Mouse (Mus musculus): ENCODE results near the gene Cnn3.

Gene Cnn3

DNA sequence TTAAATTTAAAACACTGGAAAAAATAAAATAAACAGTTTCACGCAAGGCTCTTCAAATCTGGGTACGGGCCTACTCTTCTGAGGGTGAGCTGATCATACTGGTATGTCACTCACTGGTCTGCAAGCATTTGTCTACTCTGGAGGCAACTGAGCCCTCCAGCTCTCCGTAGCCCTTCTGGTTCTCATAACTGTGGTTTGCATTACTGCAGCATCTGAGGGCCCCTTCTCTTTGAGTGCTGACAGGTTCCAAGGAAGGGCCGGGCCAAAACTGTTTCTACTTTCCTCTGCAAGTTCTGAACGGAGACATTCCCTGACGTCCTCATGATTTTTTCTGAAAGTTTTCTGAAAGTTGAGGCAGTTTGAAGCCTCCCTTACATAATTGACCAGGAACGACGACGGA, 18.9 kb upstream of the Cnn3 start:
- TF ChIP-seq GATA4 (IDR thresholded peaks at IDR 0.05; ENCODE audit: insufficient replicate concordance, low read length) = no peak

DNA sequence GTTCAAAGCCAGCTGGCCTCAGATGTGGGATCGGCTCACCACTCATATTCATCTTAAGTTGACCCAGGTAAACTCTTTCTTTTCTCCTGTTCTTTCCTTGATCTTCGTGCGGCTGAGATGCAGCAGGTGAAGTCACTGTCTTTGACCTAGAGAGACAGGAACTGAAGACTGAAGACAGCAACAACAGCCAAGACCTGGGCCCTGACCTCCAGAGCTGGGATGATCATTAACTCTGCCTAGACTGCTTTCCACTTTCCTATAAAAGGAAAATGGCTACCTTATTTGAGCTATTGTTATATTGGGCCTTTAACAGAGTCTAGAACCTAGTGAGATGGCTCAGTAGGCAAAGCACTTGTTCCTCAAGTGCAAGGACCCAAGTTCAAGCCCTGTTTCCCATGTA, 17.9 kb upstream of the Cnn3 start:
- TF ChIP-seq GATA4 (IDR thresholded peaks at IDR 0.05; ENCODE audit: insufficient replicate concordance, low read length) = no peak

DNA sequence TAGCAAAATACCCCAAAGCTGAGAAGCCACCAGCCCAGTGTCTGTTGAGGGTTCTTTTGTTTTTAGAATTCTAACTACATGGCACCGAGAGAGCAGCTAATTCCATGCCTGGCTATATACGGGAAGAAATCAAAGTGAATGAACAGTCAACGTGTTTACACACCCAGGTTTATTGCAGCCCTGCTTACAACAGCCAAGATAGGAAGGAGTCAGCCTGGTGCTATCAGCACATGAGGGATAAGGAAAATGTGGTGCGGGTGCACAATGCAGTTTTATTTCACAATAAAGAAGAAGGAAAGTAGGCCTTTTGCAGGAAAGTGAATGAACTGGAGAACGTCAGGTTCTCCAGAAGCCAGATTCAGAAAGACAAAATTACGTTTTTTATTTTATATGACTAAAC, 14.8 kb upstream of the Cnn3 start:
- TF ChIP-seq GATA4 (IDR thresholded peaks at IDR 0.05; ENCODE audit: insufficient replicate concordance, low read length) = no peak

DNA sequence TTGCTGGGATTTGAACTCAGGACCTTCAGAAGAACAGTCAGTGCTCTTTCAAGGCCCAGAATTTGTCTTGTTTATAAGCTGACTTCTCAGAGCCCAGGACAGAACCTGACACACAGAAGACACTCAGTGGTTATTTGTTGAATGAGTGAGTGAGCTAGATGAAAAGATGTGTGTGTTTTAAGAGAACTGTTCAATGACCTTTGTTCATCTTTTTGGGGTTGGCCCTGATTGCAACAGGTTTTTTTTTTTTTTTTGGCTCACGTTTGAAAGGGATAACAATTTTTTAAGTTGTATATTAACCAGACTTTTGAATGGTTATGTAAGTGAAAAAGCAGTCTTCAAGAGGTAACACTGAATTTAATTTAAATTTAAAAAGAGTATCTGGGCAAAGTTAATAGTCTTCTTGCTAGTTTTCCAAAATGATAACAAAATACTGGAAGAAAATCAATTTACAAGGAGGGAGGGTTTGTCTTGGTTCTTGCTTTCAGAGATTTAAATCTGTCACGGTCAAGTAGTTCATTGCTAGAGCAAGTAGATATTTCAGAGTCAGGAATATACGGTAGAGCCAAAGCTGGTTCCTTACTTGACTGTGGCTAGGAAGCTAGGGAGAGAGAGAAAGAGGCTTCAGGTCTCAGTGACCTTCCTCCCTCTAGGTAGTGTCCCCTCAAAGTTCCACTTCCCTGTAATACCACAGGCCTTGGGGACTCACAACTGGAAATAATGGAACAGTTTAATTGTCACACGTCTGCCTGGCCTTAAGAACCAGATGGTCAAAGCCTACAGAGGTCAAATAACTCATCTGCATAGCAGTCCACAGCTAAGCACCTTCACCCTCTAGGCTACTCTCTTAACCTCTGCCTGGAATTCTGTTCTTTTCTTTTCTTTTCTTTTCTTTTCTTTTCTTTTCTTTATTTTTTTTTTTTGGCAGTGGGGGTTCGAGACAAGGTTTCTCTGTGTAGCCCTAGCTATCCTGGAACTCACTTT, 9.8 kb upstream of the Cnn3 start:
- no peak for TF ChIP-seq GATA4 (IDR thresholded peaks at IDR 0.05; ENCODE audit: insufficient replicate concordance, low read length)

DNA sequence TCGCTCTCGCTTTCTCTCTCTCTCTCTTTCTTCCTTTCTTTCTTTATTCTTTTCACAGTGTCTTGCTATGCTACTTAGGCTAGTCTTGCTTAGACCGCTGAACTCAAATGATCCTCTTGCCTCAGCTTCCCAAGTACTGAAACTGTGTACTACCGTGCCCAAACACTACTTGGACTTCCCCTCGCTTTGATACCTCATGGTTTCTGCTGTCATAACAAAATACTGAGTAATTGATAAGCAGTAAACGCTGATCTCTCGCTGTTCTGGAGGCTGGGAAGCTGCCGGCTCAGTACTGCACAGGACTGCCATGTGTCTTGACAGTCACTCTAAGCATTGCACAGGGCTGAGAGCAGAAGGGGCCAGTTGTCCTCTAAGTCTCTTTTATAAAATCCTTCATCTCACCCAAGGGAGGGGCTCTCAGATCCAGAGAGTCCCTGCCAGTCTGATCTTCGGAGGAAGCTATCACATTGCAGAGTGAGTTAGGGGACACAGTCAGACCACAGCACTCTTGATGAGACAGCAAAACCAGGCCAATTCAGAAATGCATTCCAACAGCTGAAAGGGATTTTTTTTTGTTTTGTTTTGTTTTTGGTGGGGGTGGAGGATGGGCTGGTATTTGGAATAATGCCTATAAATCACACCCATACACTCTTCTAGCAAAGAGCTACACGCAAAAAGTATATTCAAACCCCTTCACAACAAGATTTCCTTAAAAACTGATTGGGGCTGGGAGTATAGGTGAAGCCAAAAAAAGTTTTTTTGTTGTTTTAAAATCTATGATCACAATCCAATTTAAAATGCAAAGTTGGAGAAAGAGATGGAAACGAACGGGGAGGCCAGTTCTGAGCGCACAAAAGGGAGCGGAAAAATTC, 8.7 kb upstream of the Cnn3 start:
- no peak for TF ChIP-seq GATA4 (IDR thresholded peaks at IDR 0.05; ENCODE audit: insufficient replicate concordance, low read length)

DNA sequence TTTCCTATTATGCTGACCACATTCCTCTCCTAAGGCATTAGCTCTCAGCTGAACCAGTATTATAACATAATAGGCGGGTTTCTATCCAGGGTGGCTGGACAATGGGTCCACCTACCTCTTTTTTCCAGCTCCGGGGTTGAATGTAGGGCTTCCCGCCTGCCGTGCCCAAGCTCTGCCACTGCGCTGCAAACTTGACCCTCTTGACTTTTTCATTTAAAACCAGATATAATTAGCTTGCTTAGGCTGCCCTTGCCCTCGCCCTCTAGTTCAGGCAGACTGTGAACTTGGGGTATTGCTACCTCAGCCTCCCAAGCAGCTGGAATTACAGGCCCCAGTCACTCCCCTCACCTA, 8.1 kb upstream of the Cnn3 start:
- no peak for TF ChIP-seq GATA4 (IDR thresholded peaks at IDR 0.05; ENCODE audit: insufficient replicate concordance, low read length)

DNA sequence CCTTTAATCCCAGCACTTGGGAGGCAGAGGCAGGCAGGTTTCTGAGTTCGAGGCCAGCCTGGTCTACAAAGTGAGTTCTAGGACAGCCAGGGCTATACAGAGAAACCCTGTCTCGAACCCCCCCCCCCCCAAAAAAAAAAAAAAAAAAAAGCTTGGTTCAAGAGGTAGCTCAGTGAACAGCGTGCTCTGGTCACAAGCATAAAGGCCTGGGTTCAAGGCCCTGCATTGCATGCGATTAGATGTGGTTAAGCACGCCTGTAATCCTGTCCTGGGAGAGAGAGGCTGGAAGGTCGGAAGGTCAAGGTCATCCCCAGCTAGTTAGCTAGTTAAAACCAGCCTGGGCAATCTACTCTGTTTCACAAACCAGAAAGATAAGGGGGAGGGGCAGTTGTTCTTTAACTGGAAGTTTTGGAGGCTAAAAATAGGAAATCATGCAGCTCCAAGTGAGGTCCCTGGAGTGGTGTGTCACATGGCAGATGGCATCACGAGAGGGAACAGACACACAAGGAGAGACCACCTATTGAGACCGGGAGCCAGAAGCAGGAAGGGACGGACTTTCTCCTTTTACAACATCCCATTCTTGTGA, 7.4 kb upstream of the Cnn3 start:
- TF ChIP-seq GATA4 (IDR thresholded peaks at IDR 0.05; ENCODE audit: insufficient replicate concordance, low read length) = no peak

DNA sequence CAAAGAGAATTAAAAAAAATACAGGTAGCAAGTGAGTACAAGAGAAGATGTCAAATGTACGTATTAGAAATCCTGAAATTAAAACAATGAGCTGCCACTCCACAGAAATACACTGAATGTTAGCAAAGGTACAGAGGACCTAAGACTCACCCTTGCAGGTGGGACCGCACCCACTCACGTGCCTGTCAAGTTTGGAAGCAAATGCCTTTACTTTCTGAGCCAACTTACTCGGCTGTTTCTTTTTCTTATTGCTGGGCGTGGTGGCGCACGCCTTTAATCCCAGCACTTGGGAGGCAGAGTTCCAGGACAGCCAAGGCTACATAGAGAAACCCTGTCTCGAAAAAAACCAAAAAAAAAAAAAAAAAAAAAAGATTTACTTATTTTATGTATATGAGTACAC, 3.9 kb upstream of the Cnn3 start:
- no peak for TF ChIP-seq GATA4 (IDR thresholded peaks at IDR 0.05; ENCODE audit: insufficient replicate concordance, low read length)

DNA sequence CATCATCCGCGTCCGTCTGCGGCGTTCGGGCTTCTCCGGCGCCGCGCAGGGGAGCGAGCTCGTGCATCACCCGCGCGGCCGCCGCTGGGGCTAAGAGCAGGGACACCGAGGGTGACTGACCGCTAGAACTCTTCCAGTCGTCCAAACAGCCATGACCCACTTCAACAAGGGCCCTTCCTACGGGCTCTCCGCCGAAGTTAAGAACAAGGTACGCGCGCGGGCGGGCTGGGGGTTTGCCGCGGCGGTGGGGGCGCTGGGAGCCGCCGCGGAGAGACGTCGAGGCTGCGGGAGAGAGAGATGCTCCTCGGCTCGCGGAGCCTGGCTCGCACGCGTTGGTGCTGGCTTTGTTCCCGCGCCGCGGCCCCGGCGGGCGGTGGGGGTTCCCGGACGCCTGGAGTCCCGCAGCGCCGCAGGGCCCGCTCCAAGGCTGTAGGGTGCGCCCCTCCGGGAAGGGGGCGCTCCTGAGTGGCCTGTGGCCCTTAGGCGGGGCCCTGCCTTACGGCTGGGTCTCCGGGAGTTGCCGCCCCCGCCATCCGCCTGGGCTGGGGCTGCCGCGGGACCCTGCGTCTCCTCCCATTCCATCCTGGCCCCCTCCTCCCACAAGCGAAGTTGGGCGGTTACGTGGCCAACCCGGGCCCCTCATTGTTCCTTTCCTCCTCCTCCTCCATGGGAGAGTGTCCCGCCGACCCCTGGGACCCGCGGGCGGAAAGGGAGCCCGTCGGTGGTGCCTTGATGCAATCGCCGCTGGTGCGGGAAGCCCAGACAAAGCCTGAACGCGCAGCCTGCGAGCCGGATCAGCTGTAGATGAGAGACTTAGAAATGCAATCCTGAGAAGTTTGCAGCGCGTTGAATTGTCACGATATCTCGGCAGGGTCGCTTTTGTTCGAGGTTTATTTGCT, 573 bp downstream of the Cnn3 start:
- no peak; the same call in 1 of the 2 replicates for TF ChIP-seq GATA4 (IDR thresholded peaks at IDR 0.05; ENCODE audit: insufficient replicate concordance, low read length)

DNA sequence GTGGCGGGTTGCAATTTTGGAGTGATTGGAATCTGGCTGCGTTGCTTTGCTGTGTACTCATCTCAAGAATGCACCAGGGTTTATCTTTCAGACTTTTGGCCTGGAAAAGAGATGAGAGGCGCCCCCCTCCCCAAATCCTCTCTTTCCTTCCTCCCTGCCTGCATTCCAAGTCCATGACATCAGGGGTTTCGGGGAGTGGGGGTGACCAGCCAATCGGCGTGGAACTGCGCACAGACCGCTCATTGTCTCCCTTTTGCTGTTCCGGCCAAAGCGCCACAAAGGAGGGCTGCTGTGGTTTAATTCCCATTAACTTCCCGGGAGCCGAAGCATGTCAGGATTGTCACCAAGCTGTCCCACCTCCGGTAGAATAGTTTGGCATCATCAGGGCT, 1.2 kb downstream of the Cnn3 start:
- TF ChIP-seq GATA4 (IDR thresholded peaks at IDR 0.05; ENCODE audit: insufficient replicate concordance, low read length) = no peak

DNA sequence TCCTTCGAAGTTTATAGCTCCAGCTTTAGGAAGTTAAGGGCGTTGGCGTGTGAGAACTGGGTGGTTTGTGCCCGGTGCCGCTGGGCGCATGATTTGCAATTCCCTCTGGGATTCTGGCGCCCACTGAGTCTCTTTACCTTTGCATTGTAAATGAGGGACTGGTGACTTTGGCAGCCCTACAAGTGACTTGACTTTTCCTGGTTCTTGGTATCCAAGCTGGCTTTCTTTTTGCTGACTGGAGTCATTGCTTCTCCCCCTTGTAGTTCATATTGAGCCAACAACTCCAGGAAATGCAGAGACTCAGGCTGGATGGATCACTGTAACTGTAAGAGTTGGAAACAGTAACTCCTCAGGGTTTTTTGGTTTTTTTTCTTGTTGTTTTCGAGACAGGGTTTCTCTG, 1.9 kb downstream of the Cnn3 start:
- no peak for TF ChIP-seq GATA4 (IDR thresholded peaks at IDR 0.05; ENCODE audit: insufficient replicate concordance, low read length)

DNA sequence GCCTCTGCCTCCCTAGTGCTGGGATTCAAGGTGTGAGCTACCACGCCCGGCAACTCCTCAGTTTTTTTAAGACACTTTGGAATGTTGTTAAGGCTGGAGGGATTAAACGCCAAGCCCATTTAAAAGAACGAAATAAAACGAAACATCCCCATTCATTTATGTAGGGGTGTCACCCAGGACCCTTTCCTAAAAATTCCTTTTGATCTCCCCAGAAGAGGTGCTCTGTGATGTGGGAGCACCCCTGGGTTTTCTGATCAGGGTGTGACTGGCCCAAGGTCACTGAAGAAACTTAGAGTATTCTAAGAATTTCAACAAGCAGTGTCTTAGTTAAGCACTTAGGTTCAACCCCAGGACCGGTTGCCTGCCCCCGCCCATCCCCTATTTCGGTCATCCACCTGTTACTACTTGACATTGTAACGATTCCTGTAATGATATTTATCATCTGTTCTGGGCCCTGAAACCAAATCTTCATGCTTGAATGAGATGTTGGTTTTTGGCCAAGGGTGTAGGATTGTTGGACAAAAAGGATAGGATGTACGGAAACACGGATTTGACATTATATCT, 2.5 kb downstream of the Cnn3 start:
- TF ChIP-seq GATA4 (IDR thresholded peaks at IDR 0.05; ENCODE audit: insufficient replicate concordance, low read length) = no peak

DNA sequence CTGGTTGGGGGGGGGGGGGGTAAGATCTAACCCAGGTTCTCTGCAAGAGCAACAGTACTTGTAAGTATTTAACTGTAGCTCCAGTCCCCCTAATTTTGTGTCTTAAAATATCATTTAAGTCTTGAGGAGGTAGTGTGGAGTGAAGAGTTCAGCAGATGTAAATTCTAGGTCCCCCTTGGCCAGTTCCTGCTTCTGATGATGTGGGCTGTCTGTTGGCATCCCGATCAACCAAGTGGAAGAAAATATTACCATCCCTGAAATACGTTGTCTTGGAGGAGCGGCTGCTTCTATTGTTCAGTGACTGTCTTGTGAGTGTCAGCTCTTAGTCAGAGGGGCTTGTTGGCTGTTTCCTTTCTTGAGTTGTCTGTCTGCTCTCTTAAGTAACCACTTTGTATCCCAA, 3.2 kb downstream of the Cnn3 start:
- TF ChIP-seq GATA4 (IDR thresholded peaks at IDR 0.05; ENCODE audit: insufficient replicate concordance, low read length) = no peak

DNA sequence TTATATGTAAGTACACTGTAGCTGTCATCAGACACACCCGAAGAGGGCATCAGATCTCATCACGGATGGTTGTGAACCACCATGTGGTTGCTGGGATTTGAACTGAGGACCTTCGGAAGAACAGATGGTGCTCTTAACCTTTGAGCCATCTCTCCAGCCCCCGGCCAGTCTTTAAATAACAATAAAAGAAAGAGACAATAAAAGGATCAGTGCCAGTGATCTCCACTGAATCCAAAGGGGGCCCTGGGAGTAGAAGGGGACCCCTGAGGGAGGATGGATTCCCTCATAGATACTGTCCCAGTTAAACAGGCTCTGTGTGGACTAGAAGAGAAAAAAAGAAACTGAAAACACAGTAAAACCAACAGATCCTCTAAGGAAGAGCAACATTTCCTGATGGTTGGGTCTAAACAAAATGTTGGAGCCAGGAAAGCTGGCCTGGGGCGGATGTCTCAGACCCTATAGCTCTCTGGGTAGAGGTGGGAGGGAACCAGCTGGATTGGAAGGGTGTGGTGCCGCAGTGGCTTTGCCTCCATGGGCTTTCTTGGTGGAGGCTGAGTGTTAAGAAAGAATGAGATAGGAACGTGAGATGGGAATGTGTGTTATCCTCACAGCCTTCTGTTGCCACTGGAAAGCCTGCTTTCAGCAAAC, 4.1 kb downstream of the Cnn3 start:
- TF ChIP-seq GATA4 (IDR thresholded peaks at IDR 0.05; ENCODE audit: insufficient replicate concordance, low read length) = no peak

Measured in liver, adult (tissue).